Mouse (Mus musculus): ENCODE data around the gene H2afj.

GRCm38 (mm10) chr6:136811196-136811595 lies 3.2 kb downstream of the H2afj start:
- TF ChIP-seq CTCF (IDR thresholded peaks at IDR 0.05; ENCODE audit: borderline replicate concordance, extremely low read depth, insufficient read depth, insufficient read length) (no peak), POLR2A (IDR thresholded peaks at IDR 0.05; ENCODE audit: borderline replicate concordance, extremely low read depth, insufficient read depth, insufficient read length, poor library complexity, severe bottlenecking) (no peak)

Measured in brain, embryonic 14.5 days (tissue).